Mouse (Mus musculus): ENCODE results near the gene Slc7a1. TPM values are rescaled to one million over a fixed set of nuclear protein-coding genes. Genes with fewer than 3 reads are reported as not detected.

Slc7a1 gene
- polyA plus RNA-seq, 1 experiment: 5.9 TPM

- H3K4me1 ChIP-seq (ENCODE audit: control insufficient read depth, insufficient read depth, low read length): no peaks in the 10 kb centered on the region
- no peak for DNase-seq
- whole genome bisulfite sequencing: 64% methylated on average over 3 of the region's 3 CpGs
These were observed 116.1 kb downstream of the Slc7a1 start for GRCm38 (mm10) chr5:148283584-148283983.

GRCm38 (mm10) chr5:148283177-148283576, 116.5 kb downstream of the Slc7a1 start:
- DNase-seq: no peak
- H3K4me3 ChIP-seq (replicated peaks; ENCODE audit: extremely low read depth, low read depth, low read length): no peak overlapping the region
- H3K4me1 ChIP-seq (ENCODE audit: control insufficient read depth, insufficient read depth, low read length): no peaks in the 10 kb centered on the region
- 60% methylated on average over 2 of the region's 2 CpGs for WGBS
- TF ChIP-seq CTCF (IDR thresholded peaks at IDR 0.05; ENCODE audit: insufficient read depth, low read length): no peak
- no peak for TF ChIP-seq POLR2A (IDR thresholded peaks at IDR 0.05; ENCODE audit: borderline replicate concordance, extremely low read depth, low read depth, low read length)

More at GRCm38 (mm10) chr5:148283584-148283983, 116.1 kb downstream of the Slc7a1 start:
- H3K4me3 ChIP-seq (replicated peaks; ENCODE audit: extremely low read depth, low read depth, low read length): no peak overlapping the region
- TF ChIP-seq POLR2A (IDR thresholded peaks at IDR 0.05; ENCODE audit: borderline replicate concordance, extremely low read depth, low read depth, low read length): no peak
- no peak for TF ChIP-seq CTCF (IDR thresholded peaks at IDR 0.05; ENCODE audit: insufficient read depth, low read length)

- WGBS: 95% methylated on average over 5 of the region's 5 CpGs
- no peak overlapping the region for H3K4me3 ChIP-seq (replicated peaks; ENCODE audit: extremely low read depth, low read depth, low read length)
- TF ChIP-seq CTCF (IDR thresholded peaks at IDR 0.05; ENCODE audit: insufficient read depth, low read length): no peak
- no peak for TF ChIP-seq POLR2A (IDR thresholded peaks at IDR 0.05; ENCODE audit: borderline replicate concordance, extremely low read depth, low read depth, low read length)
- H3K4me1 ChIP-seq (ENCODE audit: control insufficient read depth, insufficient read depth, low read length): no peaks in the 10 kb centered on the region
- no peak for DNase-seq
These were observed 117.1 kb downstream of the Slc7a1 start for GRCm38 (mm10) chr5:148282631-148283030.

GRCm38 (mm10) chr5:148282093-148282492, 117.6 kb downstream of the Slc7a1 start:
- no peaks in the 10 kb centered on the region for H3K4me1 ChIP-seq (ENCODE audit: control insufficient read depth, insufficient read depth, low read length)
- no peak for DNase-seq
- H3K4me3 ChIP-seq (replicated peaks; ENCODE audit: extremely low read depth, low read depth, low read length): no peak overlapping the region
- WGBS: 80% methylated on average over 6 of the region's 6 CpGs
- no peak for TF ChIP-seq CTCF (IDR thresholded peaks at IDR 0.05; ENCODE audit: insufficient read depth, low read length)
- no peak for TF ChIP-seq POLR2A (IDR thresholded peaks at IDR 0.05; ENCODE audit: borderline replicate concordance, extremely low read depth, low read depth, low read length)

GRCm38 (mm10) chr5:148280321-148280720, 119.4 kb downstream of the Slc7a1 start:
- no peak for DNase-seq
- TF ChIP-seq POLR2A (IDR thresholded peaks at IDR 0.05; ENCODE audit: borderline replicate concordance, extremely low read depth, low read depth, low read length): no peak
- TF ChIP-seq CTCF (IDR thresholded peaks at IDR 0.05; ENCODE audit: insufficient read depth, low read length): no peak
- 64% methylated on average over 5 of the region's 5 CpGs for WGBS
- Histone ChIP-seq H3K4me3 (replicated peaks; ENCODE audit: extremely low read depth, low read depth, low read length) (no peak overlapping the region), H3K4me1 (ENCODE audit: control insufficient read depth, insufficient read depth, low read length) (no peaks in the 10 kb centered on the region)

- DNase-seq: no peak
- 85% methylated on average over 8 of the region's 8 CpGs for WGBS
- no peak for TF ChIP-seq POLR2A (IDR thresholded peaks at IDR 0.05; ENCODE audit: borderline replicate concordance, extremely low read depth, low read depth, low read length)
- no peak for TF ChIP-seq CTCF (IDR thresholded peaks at IDR 0.05; ENCODE audit: insufficient read depth, low read length)
- Histone ChIP-seq H3K4me1 (ENCODE audit: control insufficient read depth, insufficient read depth, low read length) (no peaks in the 10 kb centered on the region), H3K4me3 (replicated peaks; ENCODE audit: extremely low read depth, low read depth, low read length) (no peak overlapping the region)
These were observed 121.5 kb downstream of the Slc7a1 start for GRCm38 (mm10) chr5:148278233-148278632.

Other genes with a start within 250 kb of the Slc7a1 start
- gene Ubl3, start 152.9 kb upstream of the Slc7a1 start, polyA plus RNA-seq (2012; rRNA removed): 113 and 118 TPM in 2 replicates

Data from lung, adult 2 months (tissue).